Mouse (Mus musculus) MEL (cell line): ENCODE measurements around the gene Ighmbp2.

Source experiments
- BHLHE40 ChIP-seq: IDR thresholded peaks from 2 replicates; pipeline ENCODE4 v1.6.1; 2012; ENCODE audit warnings: low read depth, mild to moderate bottlenecking, inconsistent platforms, low read length, improper control_type of control experiment, borderline replicate concordance
- EP300 ChIP-seq, 2 experiments: IDR thresholded peaks; 2 replicates each; pipeline ENCODE4 v1.6.1; 2011; ENCODE audit warnings: improper control_type of control experiment in 2 of 2, low read length in 2 of 2, low read depth in 1 of 2, mild to moderate bottlenecking in 1 of 2
- GATA1 ChIP-seq: IDR thresholded peaks from 2 replicates; pipeline ENCODE4 v1.6.1; 2011; ENCODE audit warnings: low read depth, low read length, improper control_type of control experiment
- MXI1 ChIP-seq: IDR thresholded peaks from 2 replicates; pipeline ENCODE4 v1.6.1; 2011; ENCODE audit warnings: mild to moderate bottlenecking, low read depth, low read length, improper control_type of control experiment
- POLR2A ChIP-seq, 2 experiments: IDR thresholded peaks; 2 replicates each; pipeline ENCODE4 v1.6.1; 2011 to 2012; ENCODE audit warnings: low read length in 2 of 2, mild to moderate bottlenecking in 2 of 2, control low read depth in 1 of 2, improper control_type of control experiment in 1 of 2, low read depth in 1 of 2, moderate library complexity in 1 of 2; ENCODE audit not compliant: control insufficient read depth in 1 of 2, insufficient read depth in 1 of 2, poor library complexity in 1 of 2
- POLR2AphosphoS2 ChIP-seq: IDR thresholded peaks from 2 replicates; pipeline ENCODE4 v1.6.1; 2011; ENCODE audit warnings: low read length, improper control_type of control experiment
- ZNF384 ChIP-seq: IDR thresholded peaks from 2 replicates; pipeline ENCODE4 v1.6.1; 2012; ENCODE audit warnings: low read depth, mild to moderate bottlenecking, inconsistent platforms, low read length, improper control_type of control experiment

DNA sequence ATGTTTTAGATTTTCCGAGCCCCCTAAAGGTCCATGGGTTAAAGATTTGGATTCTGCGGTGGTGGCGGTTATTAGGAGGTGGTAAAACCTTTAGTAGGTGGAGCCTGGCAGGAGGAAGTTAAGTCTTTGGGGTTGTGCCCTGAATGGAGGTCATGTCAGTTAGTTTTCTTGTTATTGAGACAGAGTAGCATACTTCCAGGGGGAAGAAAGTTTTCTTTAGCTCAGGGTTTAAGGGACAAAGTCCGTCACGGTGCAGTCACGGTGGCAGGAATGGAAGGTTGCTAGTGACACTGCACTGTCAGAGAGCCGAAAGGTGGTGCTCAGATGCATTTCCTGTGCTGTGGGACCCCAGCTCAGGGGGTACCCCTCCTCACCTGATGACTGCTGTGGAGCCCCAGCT is 15.0 kb upstream of the Ighmbp2 start:
- no peak for TF ChIP-seq ZNF384
- TF ChIP-seq BHLHE40: no peak
- TF ChIP-seq EP300 (IDR thresholded peaks at IDR 0.05; ENCODE audit: low read depth in 1 of 2, low read length in 2 of 2): no peak
- TF ChIP-seq POLR2AphosphoS2: no peak
- no peak for TF ChIP-seq GATA1
- no peak for TF ChIP-seq POLR2A (IDR thresholded peaks at IDR 0.05; ENCODE audit: control insufficient read depth in 1 of 2, insufficient read depth in 1 of 2, low read depth in 1 of 2, low read length in 2 of 2, poor library complexity in 1 of 2)
- TF ChIP-seq MXI1: no peak
